Mouse (Mus musculus) thymus, adult 2 months (tissue): ENCODE data around the gene Mxi1.

Experiments
- CTCF ChIP-seq: fragments of 200-500 bp; IDR thresholded peaks from 2 replicates; pipeline ENCODE4 v1.5.1; 2012; ENCODE audit warnings: mild to moderate bottlenecking, control low read depth, low read length, moderate library complexity, borderline replicate concordance; ENCODE audit not compliant: control insufficient read depth, poor library complexity, insufficient read depth; ENCODE audit errors: extremely low read depth
- POLR2A ChIP-seq: fragments of 200-500 bp; IDR thresholded peaks from 2 replicates; pipeline ENCODE4 v1.6.1; 2012; ENCODE audit warnings: mild to moderate bottlenecking, low read length, control low read depth, moderate library complexity; ENCODE audit not compliant: control insufficient read depth, poor library complexity, insufficient read depth; ENCODE audit errors: extremely low read depth

GRCm38 (mm10) chr19:53260828-53261227, 49.5 kb upstream of the Mxi1 start:
- TF ChIP-seq CTCF (no peak), POLR2A (no peak)
